Mouse (Mus musculus): Measurements from ENCODE around the gene Catsperg1. TPM values are rescaled to one million over a fixed set of nuclear protein-coding genes. Genes with fewer than 3 reads are reported as not detected.
A peak's percentile ranks its signal among the peaks of the same experiment; 100 is the strongest.
"Not testable (repeated sequence)": the region's sequence is repeated elsewhere in the genome, so short reads cannot be mapped to it uniquely, and the experiment has no call there.

The Catsperg1 gene
- total RNA-seq, 1 experiment from 2014 or later: 0.63 TPM

- DNase-seq: no peak
These were observed 17.7 kb upstream of the Catsperg1 start for GRCm38 (mm10) chr7:29231517-29231916.

- DNase-seq: no peak
These were observed 16.7 kb upstream of the Catsperg1 start for GRCm38 (mm10) chr7:29230560-29230959.

- no peak for DNase-seq
These were observed 14.4 kb upstream of the Catsperg1 start for GRCm38 (mm10) chr7:29228202-29228601.

GRCm38 (mm10) chr7:29225520-29225919, 11.7 kb upstream of the Catsperg1 start:
- DNase-seq: no peak

- DNase-seq: no peak
These were observed 11.0 kb upstream of the Catsperg1 start for GRCm38 (mm10) chr7:29224756-29225394.

GRCm38 (mm10) chr7:29214846-29215245, 1.0 kb upstream of the Catsperg1 start:
- DNase-seq: no peak

- DNase-seq: no peak
These were observed 401 bp upstream of the Catsperg1 start for GRCm38 (mm10) chr7:29214236-29214635.

GRCm38 (mm10) chr7:29212775-29213560, 867 bp downstream of the Catsperg1 start:
- not testable (repeated sequence) for DNase-seq

- DNase-seq: peak; percentile 24
These were observed 1.6 kb downstream of the Catsperg1 start for GRCm38 (mm10) chr7:29212199-29212765.

GRCm38 (mm10) chr7:29211415-29212198, 2.2 kb downstream of the Catsperg1 start:
- DNase-seq: peak; percentile 91

- DNase-seq: peak; percentile 76
These were observed 2.8 kb downstream of the Catsperg1 start for GRCm38 (mm10) chr7:29211013-29211412.

- no peak for DNase-seq
These were observed 11.3 kb downstream of the Catsperg1 start for GRCm38 (mm10) chr7:29202577-29202976.

GRCm38 (mm10) chr7:29194230-29194629, 19.6 kb downstream of the Catsperg1 start:
- DNase-seq: not testable (repeated sequence)

GRCm38 (mm10) chr7:29181323-29181722, 32.5 kb downstream of the Catsperg1 start:
- DNase-seq: not testable (repeated sequence)

- DNase-seq: no peak
These were observed 33.0 kb downstream of the Catsperg1 start for GRCm38 (mm10) chr7:29180854-29181236.

- DNase-seq: peak; percentile 98
These were observed 33.6 kb downstream of the Catsperg1 start, which contains the start of gene Psmd8 for GRCm38 (mm10) chr7:29180077-29180853. Gene Psmd8 (minus strand): TSS chr7:29180701.

- no peak for DNase-seq
These were observed 34.5 kb downstream of the Catsperg1 start for GRCm38 (mm10) chr7:29179323-29179722.

- DNase-seq: no peak
These were observed 35.7 kb downstream of the Catsperg1 start for GRCm38 (mm10) chr7:29178106-29178505.

GRCm38 (mm10) chr7:29172390-29173016, 41.3 kb downstream of the Catsperg1 start:
- no peak for DNase-seq

GRCm38 (mm10) chr7:29171562-29172097, 42.2 kb downstream of the Catsperg1 start:
- DNase-seq: no peak
